Mouse (Mus musculus): ENCODE measurements at regions not wholly inside any gene's neighbourhood (a gene's known extent, or its start where the extent isn't known, plus 50 kb on each side); places are given as distances from the start of the nearest gene placed in this dataset.

DNA sequence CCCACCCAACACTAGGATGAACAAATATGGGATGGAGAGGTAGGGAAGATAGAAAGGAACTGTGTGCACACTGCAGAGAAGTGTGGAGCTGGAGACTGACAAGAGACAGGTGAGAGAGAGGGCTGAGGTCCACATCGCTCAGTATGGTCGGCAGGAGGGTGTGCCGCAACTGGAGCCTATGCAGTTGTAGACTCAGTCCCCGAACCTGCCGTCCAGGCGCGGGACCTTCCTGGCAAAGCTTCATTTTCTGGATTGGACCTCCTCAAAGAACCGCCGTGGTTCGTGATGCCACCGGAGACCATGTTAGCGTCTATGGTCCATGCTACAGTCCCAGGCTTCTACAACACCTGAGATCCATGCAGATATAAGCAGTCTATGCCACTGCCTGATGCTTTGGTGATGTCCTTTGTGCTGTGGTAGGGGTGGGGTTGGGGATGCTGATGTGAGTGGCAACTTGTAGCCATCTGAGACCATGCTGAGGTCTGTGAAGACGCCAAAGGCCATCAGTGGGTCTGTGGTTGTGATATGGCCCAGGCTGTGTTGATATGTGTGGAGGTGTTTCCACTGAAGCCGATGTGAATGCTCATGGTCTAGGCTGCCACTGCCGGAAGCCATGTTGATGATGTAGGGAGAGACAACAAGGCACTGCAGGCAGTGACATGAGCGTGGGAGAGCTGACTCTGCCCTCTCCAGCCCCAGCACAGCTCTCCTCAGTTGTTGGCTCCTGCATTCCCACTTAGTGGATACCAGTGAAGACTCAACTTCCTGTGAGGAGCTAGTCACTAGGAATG, 103.1 kb upstream of the Ddhd1 start:
- no peak for TF ChIP-seq NANOG (IDR thresholded peaks at IDR 0.05; ENCODE audit: borderline replicate concordance, low read length)
- no peak for TF ChIP-seq CTCF (conservative IDR thresholded peaks at IDR 0.05; ENCODE audit: low read length)

Data from E14TG2a.4 (cell line).